Mouse (Mus musculus) CD4-positive naive resting alpha-beta T cell, adult 76 days (primary cell): ENCODE measurements around the gene Cysrt1. TPM values are rescaled to one million over a fixed set of nuclear protein-coding genes. Genes with fewer than 3 reads are reported as not detected.

Experiments used
- total RNA-seq: library from RNA; stranded (reverse); gene quantifications from one replicate; pipeline ENCODE4 v1.2.4, GENCODE M21; 2023

Gene Cysrt1
- total RNA-seq, result not detected

DNA sequence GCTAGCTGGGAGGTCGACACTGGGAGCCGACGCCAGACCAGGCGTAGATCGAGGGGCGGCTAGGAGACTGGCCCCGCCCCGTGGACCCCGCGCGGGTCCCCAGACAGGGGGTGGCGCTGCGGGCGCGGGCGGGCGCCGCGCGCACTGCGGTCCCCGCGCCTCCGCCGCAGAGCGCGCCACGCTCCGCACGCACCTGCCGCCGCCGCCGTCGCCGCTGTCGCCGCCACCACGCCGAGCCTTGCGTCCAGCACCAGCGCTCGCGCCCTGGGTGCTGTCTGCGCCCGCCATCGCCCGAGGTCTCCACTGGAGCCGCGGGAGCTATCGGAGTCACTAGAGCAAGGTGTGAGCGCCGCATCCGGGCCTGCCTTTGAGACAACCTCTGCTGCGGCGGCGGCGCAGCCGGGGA is at the start of gene Cysrt1, which contains the start of gene Rnf208:
Gene Cysrt1 (minus strand): TSS at position 352 of the 406 bp plus-strand sequence.
Gene Rnf208 (plus strand): TSS at position 155 of the 406 bp plus-strand sequence.

DNA sequence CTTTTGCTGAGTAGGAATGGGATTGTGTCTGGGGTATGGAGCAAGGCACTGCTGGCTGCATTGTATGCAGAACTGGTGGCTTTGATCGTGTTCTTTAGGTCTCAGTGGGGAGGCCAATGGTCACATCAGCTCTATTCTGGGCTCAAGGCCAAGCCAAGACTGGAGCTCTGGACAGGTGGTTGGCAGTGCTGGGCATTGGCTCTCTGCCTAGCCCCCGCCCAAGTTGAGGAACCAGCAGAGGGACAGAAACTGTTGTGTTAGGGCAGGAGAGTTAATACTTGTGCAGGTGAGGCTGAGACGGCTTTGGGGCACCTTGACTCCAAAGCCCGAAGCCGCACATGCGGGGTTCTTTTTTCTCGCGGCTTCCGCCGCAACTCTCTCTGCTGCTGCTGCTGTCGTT is 47.4 kb upstream of the Cysrt1 start, which contains the start of gene Lrrc26:
Gene Lrrc26 (plus strand): TSS at position 265 of the 400 bp plus-strand sequence.

DNA sequence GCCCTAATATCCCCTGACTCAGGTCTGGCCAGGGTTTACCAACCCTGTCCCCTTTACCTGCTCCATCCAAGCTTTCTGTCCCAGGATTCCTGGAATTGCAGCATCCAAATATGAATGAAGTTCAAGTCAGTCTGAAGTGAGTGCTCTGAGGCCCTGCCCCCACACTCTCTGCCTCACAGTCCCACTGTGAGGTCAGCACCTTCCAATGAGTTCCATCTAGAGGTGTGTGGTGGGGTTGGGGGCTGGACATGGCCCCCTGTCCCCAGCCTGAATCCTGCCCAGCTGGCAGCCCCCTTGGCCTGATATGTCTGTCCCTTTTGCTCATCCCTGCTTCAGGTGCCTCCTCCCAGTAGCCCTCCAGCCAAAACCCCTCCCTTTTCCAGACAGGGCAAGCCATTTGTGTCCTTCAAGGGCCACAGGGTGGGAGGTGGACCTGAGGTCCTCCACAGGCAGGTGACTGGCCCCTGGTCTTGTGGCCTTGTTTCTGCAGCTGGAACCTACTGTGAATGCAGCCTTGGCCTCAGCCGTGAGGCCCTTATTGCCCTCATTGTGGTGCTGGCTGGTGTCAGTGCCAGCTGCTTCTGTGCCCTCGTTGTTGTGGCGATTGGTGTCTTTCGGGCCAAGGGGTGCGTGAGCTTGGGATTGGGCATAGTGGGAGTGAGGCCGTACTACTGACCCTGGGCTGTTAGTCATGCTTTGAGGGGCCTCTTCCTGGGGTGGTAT is 45.8 kb upstream of the Cysrt1 start, which contains the start of gene Tmem210:
Gene Tmem210 (plus strand): TSS at position 219 of the 723 bp plus-strand sequence.

DNA sequence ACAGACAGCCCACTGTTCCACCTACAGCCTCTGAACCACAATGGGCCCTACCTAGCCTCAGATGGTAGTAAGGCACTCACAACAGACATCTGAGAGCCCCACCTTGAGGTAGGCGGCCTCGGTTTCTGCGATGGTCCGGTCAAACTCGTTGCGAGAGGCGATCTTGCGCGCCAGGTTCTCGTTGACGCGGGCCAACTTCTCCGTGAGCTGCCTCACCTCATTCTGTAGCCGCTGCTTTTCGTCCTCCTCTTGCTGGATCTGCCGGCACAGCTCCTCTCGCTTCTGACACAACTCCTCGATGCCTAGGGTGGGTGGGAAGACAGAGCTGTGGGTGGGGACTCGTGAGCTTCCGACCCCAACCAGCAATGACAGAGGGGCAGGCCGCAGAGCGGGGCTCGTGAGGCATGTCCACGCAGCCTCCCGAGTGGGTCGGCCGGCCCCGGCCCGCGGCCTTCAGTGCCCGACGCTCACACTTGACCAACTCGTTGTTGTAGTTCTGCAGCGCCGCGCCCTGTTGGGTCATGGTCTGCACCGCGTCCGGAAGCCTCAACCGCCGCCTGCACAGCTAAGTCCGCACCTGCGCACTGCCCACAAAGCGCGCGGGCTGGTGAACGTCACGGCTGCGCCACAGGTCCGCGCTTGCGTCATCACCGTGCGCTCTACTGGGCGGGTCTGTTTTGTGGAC is 29.7 kb upstream of the Cysrt1 start, which contains the start of the genes Ssna1 and Anapc2:
Gene Ssna1 (minus strand): TSS at position 612 of the 685 bp plus-strand sequence.
Gene Anapc2 (plus strand): TSS at position 652 of the 685 bp plus-strand sequence.

DNA sequence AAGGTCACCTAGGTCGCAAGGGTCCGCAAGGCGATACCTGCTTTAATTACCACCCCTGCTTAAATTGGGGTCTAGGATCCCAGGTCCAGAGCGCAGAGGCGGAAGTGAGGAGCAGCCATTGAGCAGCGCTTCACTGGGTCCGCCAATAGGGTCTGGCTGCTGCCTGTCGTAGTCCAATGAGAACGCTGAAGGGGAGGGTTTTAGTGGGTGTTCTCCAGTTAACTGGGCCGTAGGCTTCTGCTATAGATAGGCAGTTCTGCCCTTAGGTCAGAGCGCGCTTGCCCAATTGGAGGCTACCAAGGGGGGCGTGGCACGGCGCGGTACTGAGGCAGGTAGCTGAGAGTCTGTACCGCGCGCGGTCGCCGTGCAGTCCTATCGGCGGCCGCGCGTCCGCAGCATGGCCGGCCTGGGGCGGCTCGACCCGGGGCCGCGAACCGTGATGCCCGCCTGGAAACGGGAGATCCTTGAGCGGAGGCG is 20.1 kb upstream of the Cysrt1 start, which contains the start of gene Tprn:
Gene Tprn (plus strand): TSS at position 328 of the 477 bp plus-strand sequence.

DNA sequence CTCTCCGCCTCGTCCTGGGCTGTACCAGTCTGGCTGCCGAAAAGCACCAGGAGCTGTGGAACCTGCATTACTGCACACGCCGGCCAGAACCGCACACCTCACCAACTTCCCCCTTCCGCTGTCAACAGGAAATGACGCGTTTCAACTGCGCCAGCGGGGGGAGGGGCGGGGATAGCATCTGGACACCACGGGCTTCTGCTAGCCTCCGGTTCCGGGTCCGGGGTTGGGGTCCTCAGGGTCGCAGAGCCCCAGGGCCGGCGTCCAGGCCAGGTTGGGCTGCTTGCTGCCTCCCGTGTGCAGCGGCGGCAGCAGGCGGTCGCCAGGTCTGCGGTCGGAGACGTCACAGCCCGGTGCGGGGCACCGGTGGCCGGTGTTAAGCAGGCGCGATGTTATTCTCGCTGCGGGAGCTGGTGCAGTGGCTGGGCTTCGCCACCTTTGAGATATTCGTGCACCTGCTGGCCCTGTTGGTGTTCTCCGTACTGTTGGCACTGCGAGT is 13.1 kb upstream of the Cysrt1 start, which contains the start of gene Tmem203:
Gene Tmem203 (plus strand): TSS at position 156 of the 496 bp plus-strand sequence.

DNA sequence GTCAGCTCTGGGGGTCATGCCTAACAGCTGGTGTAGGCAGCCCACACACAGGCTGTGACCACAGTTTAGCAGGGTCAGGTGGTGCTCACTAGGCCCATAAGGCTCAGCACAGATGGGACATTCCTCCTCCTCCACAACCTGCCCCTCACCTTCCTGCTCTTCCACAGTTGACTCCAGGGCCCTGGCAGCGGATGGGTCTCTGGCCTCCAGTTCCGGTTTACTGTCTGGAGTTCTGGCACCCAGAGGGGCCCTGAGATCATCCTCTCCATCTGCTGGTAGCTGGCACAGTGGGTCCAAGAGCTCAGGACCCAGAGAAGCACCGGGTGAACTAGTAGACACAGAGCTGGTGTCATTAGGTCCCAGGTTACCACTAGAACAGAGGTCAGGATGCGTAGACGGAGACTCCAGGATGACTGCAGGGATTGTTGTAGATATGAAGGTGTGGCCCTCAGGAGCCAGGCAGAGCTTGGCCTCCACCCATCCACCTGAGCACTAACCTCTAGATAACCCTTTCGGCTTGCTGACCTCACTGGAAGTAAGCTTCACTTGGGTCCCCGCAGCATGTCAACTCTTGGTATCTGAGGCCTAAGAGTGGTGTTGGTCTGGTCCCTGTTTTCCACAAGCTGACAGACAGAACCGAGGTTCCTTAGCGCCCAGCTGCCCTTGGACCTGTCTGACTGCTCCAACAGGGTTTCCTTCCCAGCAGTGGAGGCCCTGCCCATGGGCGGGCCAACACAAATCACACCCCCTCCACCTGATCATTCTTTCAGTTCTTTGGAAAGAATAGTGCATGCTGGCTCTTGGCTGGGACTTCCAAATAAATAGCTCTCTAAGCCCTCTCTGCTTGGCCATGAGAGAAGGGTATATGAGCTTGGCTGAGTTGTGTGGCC is 4.2 kb upstream of the Cysrt1 start, which contains the start of gene AL732309.1:
Gene AL732309.1 (minus strand): TSS at position 681 of the 890 bp plus-strand sequence.

DNA sequence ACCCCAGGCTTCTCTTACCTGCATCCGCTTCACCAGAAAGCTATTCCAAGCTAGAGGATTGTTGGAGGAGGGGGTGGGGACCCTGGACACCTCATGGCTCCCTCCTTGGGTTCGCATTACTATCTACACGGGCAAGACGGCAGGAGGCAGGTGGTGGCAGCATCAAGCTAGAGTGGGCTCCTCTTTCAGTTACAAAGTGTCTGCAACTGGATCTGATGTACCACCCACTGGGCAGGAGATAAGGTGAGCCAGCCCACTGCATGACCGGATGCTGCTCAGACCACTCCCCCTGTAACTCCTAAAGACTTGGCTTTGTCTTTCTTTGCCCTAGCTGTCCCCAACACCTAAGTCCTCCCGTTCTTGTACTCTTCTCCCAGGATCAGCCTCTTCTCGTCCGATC is 5.6 kb downstream of the Cysrt1 start, which contains the start of gene Rnf224:
Gene Rnf224 (minus strand): TSS at position 174 of the 400 bp plus-strand sequence.

DNA sequence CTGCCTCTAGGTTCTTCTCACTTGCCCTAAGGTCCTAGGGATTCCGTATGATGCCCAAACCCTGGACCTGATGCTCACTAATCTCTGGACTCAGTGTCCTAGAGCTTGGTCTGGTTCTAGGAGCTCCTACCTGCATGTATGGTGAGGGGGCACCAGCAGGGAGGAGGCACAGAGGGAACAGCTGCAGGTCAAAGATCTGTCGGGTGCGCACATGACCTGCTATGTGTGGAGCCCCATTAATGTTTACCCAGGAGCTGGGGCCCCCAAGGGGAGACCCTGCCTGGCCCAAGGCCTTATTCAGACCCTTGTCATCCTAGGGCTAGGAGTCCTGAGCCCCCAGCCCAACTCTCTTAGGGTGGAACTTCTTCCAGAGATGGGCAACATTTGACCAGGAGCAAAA is 8.2 kb downstream of the Cysrt1 start, which contains the start of gene Slc34a3:
Gene Slc34a3 (minus strand): TSS at position 315 of the 400 bp plus-strand sequence.

DNA sequence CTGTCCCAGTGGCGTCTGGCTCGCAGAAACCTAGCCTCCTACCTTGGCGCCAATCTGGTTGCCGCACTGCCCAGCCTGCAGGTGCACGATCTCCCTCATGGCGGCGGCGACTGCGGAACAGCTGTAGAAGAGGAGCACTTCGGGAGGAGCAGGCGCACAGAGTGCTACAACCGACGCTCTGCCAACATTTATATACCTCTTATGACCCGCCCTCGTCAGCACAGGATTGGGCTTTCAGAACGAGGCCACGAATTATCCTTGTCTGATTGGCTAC is 17.8 kb downstream of the Cysrt1 start, which contains the start of gene Tubb4b:
Gene Tubb4b (minus strand): TSS at position 211 of the 274 bp plus-strand sequence.

DNA sequence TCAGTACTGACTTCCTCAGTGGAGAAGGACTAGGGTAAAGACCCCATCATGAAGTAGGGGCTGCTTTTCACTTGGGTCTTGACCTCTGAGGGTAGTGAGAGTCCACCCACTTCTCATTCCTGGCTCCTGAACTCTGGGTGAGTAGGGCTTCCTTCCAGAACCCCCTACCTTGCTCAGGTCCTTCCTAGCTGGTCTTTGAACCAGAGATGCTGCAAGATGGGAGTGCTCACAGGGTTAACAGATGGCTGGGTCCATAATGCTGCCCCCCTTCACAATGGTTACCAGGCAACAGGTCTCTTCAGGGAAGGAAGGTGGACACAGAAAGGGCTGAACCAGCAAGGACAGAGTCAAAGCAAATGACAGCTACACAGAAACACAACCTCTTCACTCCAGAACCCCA is 23.8 kb downstream of the Cysrt1 start, which contains the start of gene Fam166a:
Gene Fam166a (plus strand): TSS at position 301 of the 400 bp plus-strand sequence.

DNA sequence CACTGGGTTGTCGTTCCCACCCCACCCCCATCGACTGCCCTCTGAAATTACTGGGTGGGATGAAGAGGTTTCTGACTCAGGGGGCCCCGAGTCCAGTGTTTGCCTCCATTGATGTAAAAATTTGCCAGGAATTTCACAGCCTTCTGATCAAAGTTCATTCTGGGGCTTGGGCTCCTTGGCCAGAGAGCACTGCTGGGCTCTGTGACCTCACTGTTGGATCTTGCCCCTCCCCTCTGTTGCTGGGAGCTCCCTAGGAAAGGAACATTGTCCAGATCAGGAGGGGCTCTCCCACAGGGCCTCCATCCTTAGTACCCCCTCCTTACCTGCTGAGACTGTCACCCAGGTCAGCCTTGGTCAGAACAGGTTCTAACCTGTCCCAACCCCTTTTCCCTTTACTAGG is 27.8 kb downstream of the Cysrt1 start, which contains the start of gene Stpg3:
Gene Stpg3 (minus strand): TSS at position 194 of the 400 bp plus-strand sequence.

DNA sequence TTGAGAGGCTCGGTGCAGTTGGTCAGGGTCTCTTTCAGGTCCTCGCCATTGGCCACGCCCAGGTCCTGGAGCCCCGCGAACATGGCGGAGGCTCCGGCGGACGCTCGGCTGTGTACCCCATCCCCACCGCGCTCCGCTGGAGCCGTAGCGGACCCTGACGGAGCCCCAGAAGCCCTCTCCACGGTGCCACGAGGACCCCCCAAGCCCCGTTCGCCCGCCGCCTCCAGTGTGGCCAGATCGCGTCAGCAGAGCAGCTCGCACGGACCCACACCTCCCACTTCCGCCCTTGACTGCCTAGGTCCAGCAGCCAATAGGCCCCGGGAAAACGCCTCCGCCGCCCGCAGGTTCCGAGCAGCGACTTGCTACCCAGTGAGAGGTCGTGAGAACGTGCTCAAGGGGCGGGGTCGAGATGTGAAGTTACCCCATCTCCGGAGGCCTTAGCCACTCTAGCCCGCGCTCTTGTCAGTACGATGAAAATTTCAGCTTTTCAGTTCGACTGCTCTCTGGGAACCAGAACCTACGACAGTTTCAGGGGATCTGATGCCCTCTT is 31.1 kb downstream of the Cysrt1 start, which contains the start of gene Nelfb:
Gene Nelfb (minus strand): TSS at position 369 of the 550 bp plus-strand sequence.

DNA sequence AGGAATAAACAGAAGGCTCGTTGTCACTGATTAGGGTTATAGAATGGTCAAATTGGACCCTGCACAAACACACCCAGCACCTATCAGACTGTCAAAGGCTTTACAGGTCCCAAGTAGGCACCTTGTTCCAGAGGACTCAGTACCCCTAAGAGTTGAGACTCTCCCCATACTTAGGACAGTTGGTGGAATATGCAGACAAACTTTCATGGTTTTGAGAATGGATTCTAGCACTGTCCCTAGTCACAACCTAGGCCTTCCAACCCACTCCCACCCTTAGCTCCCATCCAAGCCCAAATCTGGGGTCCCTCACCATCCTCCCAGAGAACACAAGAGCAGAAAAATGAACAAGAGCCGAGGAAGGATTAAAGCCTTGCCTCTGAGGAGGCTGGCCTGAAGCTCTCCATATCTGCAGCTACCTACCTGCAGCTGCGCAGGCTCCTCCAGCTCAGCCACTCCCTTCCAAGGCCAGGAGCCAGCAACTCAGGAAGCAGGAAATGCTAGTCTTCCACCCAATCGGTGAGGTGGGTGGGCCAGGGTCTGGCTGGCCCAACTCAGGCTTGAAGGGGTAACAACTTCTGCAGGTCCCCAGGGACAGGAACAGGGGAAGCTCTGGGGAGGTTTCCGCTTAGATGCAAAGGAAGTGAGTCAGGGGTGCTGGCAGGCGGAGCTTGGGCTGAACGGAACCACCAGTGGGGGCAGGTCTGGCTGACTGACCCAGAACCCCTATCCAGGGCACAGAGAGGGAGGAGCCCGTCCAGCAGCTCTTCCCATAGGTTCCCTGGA is 45.9 kb downstream of the Cysrt1 start, which contains the start of gene Tor4a:
Gene Tor4a (minus strand): TSS at position 715 of the 783 bp plus-strand sequence.

Other genes starting within 250 kb of the Cysrt1 start
- 29.2 TPM for gene Nsmf, start 188.1 kb downstream of the Cysrt1 start, total RNA-seq
- gene Entpd8, start 162.1 kb downstream of the Cysrt1 start, total RNA-seq, result not detected
- not detected for gene Noxa1, start 147.3 kb downstream of the Cysrt1 start, total RNA-seq
- gene Nrarp, start 61.7 kb downstream of the Cysrt1 start, total RNA-seq, result 7.0 TPM
- 14.4 TPM for gene Tor4a, start 45.6 kb downstream of the Cysrt1 start, total RNA-seq
- 53.8 TPM for gene Nelfb, start 31.0 kb downstream of the Cysrt1 start, total RNA-seq
- not detected for gene Stpg3, start 27.8 kb downstream of the Cysrt1 start, total RNA-seq
- not detected for gene Fam166a, start 23.7 kb downstream of the Cysrt1 start, total RNA-seq
- gene Tubb4b, start 17.8 kb downstream of the Cysrt1 start, total RNA-seq, result 103 TPM
- not detected for gene Slc34a3, start 8.1 kb downstream of the Cysrt1 start, total RNA-seq
- not detected for gene Rnf224, start 5.7 kb downstream of the Cysrt1 start, total RNA-seq
- gene Rnf208, start 197 bp downstream of the Cysrt1 start, total RNA-seq, result 0.50 TPM
- 12.5 TPM for gene AL732309.1, start 4.4 kb upstream of the Cysrt1 start, total RNA-seq
- gene Tmem203, start 13.0 kb upstream of the Cysrt1 start, total RNA-seq, result 19.2 TPM
- 19.1 TPM for gene Tprn, start 20.2 kb upstream of the Cysrt1 start, total RNA-seq
- gene Ssna1, start 30.0 kb upstream of the Cysrt1 start, total RNA-seq, result 29.1 TPM
- gene Anapc2, start 30.0 kb upstream of the Cysrt1 start, total RNA-seq, result 100 TPM
- gene Tmem210, start 45.7 kb upstream of the Cysrt1 start, total RNA-seq, result not detected
- not detected for gene Lrrc26, start 47.5 kb upstream of the Cysrt1 start, total RNA-seq
- not detected for gene Grin1, start 76.7 kb upstream of the Cysrt1 start, total RNA-seq
- 44.3 TPM for gene Man1b1, start 89.9 kb upstream of the Cysrt1 start, total RNA-seq
- 16.8 TPM for gene Dpp7, start 113.9 kb upstream of the Cysrt1 start, total RNA-seq
- gene Uap1l1, start 123.2 kb upstream of the Cysrt1 start, total RNA-seq, result 5.7 TPM
- 1.1 TPM for gene Sapcd2, start 129.9 kb upstream of the Cysrt1 start, total RNA-seq
- gene Entpd2, start 153.4 kb upstream of the Cysrt1 start, total RNA-seq, result not detected
- 2.2 TPM for gene Npdc1, start 156.9 kb upstream of the Cysrt1 start, total RNA-seq
- 0.67 TPM for gene Fut7, start 180.8 kb upstream of the Cysrt1 start, total RNA-seq
- 67.3 TPM for gene Abca2, start 186.3 kb upstream of the Cysrt1 start, total RNA-seq
- not detected for gene Clic3, start 214.4 kb upstream of the Cysrt1 start, total RNA-seq
- 74.0 TPM for gene Paxx, start 218.6 kb upstream of the Cysrt1 start, total RNA-seq
- not detected for gene Ptgds, start 227.6 kb upstream of the Cysrt1 start, total RNA-seq